Mouse (Mus musculus): ENCODE data around the gene Skil. TPM values are rescaled to one million over a fixed set of nuclear protein-coding genes. Genes with fewer than 3 reads are reported as not detected.

The Skil gene
- total RNA-seq, 2 experiments from 2014 or later, result 63.1 to 64.6 TPM

- DNase-seq (ENCODE audit: low spot score in 2 of 2), result no peak
Observed at GRCm38 (mm10) chr3:31080791-31081502, 13.9 kb upstream of the Skil start.

GRCm38 (mm10) chr3:31082838-31083506 lies 11.9 kb upstream of the Skil start:
- no peak for DNase-seq (ENCODE audit: low spot score in 2 of 2)
- intact Hi-C loops (cut with DNase I), result no loop called here

More at GRCm38 (mm10) chr3:31080791-31081502, 13.9 kb upstream of the Skil start:
- intact Hi-C loops (cut with DNase I), result no loop called here

- peak in 1 of 2 experiments; percentile 12 for DNase-seq (ENCODE audit: low spot score in 2 of 2)
- intact Hi-C loops (cut with DNase I), result no loop called here
Observed at GRCm38 (mm10) chr3:31083507-31084245, 11.2 kb upstream of the Skil start.

GRCm38 (mm10) chr3:31085000-31085399 lies 9.9 kb upstream of the Skil start:
- DNase-seq (ENCODE audit: low spot score in 2 of 2), result no peak
- intact Hi-C loops (cut with DNase I), result no loop called here

GRCm38 (mm10) chr3:31088789-31089775 lies 5.8 kb upstream of the Skil start:
- DNase-seq (ENCODE audit: low spot score in 2 of 2), result no peak
- intact Hi-C loops (cut with DNase I), result no loop called here

GRCm38 (mm10) chr3:31089956-31090355 lies 4.9 kb upstream of the Skil start:
- no peak for DNase-seq (ENCODE audit: low spot score in 2 of 2)
- intact Hi-C loops (cut with DNase I), result loop anchor here (5.0 kb wide), 1 partner anchor 33 kb away; no protein-coding TSS in a partner anchor

- DNase-seq (ENCODE audit: low spot score in 2 of 2), result peak; percentile 69 to 85
- intact Hi-C loops (cut with DNase I), result loop anchor here (5.0 kb wide), 1 partner anchor 36 kb away; no protein-coding TSS in a partner anchor
Observed at GRCm38 (mm10) chr3:31093196-31093595, 1.7 kb upstream of the Skil start.

- intact Hi-C loops (cut with DNase I), result loop anchor here (5.0 kb wide), 1 partner anchor 36 kb away; no protein-coding TSS in a partner anchor
- peak; percentile 75 to 85 for DNase-seq (ENCODE audit: low spot score in 2 of 2)
Observed at GRCm38 (mm10) chr3:31093627-31094351, 1.1 kb upstream of the Skil start.

GRCm38 (mm10) chr3:31095179-31095490 lies 277 bp downstream of the Skil start:
- intact Hi-C loops (cut with DNase I), result no loop called here
- DNase-seq (ENCODE audit: low spot score in 2 of 2), result no peak

- intact Hi-C loops (cut with DNase I), result no loop called here
- peak; percentile 41 to 62 for DNase-seq (ENCODE audit: low spot score in 2 of 2)
Observed at GRCm38 (mm10) chr3:31095491-31096154, 765 bp downstream of the Skil start.

- no peak for DNase-seq (ENCODE audit: low spot score in 2 of 2)
- intact Hi-C loops (cut with DNase I), result no loop called here
Observed at GRCm38 (mm10) chr3:31096155-31097101, 1.6 kb downstream of the Skil start.

- no peak for DNase-seq (ENCODE audit: low spot score in 2 of 2)
- intact Hi-C loops (cut with DNase I), result no loop called here
Observed at GRCm38 (mm10) chr3:31097102-31097720, 2.4 kb downstream of the Skil start.

GRCm38 (mm10) chr3:31097976-31098375 lies 3.1 kb downstream of the Skil start:
- DNase-seq (ENCODE audit: low spot score in 2 of 2), result no peak
- intact Hi-C loops (cut with DNase I), result no loop called here

- no peak for DNase-seq (ENCODE audit: low spot score in 2 of 2)
Observed at GRCm38 (mm10) chr3:31098556-31098955, 3.7 kb downstream of the Skil start.

GRCm38 (mm10) chr3:31100026-31100425 lies 5.2 kb downstream of the Skil start:
- intact Hi-C loops (cut with DNase I), result no loop called here
- no peak for DNase-seq (ENCODE audit: low spot score in 2 of 2)

More at GRCm38 (mm10) chr3:31098556-31098955, 3.7 kb downstream of the Skil start:
- intact Hi-C loops (cut with DNase I), result no loop called here

GRCm38 (mm10) chr3:31100802-31101201 lies 5.9 kb downstream of the Skil start:
- intact Hi-C loops (cut with DNase I), result no loop called here
- DNase-seq (ENCODE audit: low spot score in 2 of 2), result no peak
